Mouse (Mus musculus) lung, embryonic 16.5 days (tissue): ENCODE measurements at regions not wholly inside any gene's neighbourhood (a gene's known extent, or its start where the extent isn't known, plus 50 kb on each side); places are given as distances from the start of the nearest gene placed in this dataset.

Source experiments
- ATAC-seq: fragments of 200-750 bp; cut with Nextera tagmentation; 2 replicates; pipeline ENCODE4 v1.8.0; 2017; ENCODE audit warnings: low read depth, mild to moderate bottlenecking, moderate library complexity
- H3K27ac ChIP-seq: fragments of 300-500 bp; sonication (generic); 2 replicates; pipeline ENCODE4 v1.5.1; 2014; ENCODE audit warnings: mild to moderate bottlenecking, control low read depth, low read length
- H3K27me3 ChIP-seq: fragments of 300-500 bp; sonication (generic); 2 replicates; pipeline ENCODE4 v1.6.1; 2014; ENCODE audit warnings: low read depth, low read length, mixed read lengths; ENCODE audit not compliant: control insufficient read depth, insufficient read depth
- H3K36me3 ChIP-seq: fragments of 300-500 bp; sonication (generic); 2 replicates; pipeline ENCODE4 v1.6.1; 2014; ENCODE audit warnings: low read length; ENCODE audit not compliant: control insufficient read depth, insufficient read depth
- H3K4me1 ChIP-seq: fragments of 300-500 bp; sonication (generic); replicated peaks from 2 replicates; pipeline ENCODE4 v1.6.1; 2014; ENCODE audit warnings: low read length, mixed read lengths; ENCODE audit not compliant: control insufficient read depth, insufficient read depth
- H3K4me2 ChIP-seq: fragments of 300-500 bp; sonication (generic); 2 replicates; pipeline ENCODE4 v1.6.1; 2014; ENCODE audit warnings: low read depth, low read length, control low read depth
- H3K4me3 ChIP-seq: fragments of 300-500 bp; sonication (generic); 2 replicates; pipeline ENCODE4 v1.5.1; 2014; ENCODE audit warnings: mild to moderate bottlenecking, low read length, control low read depth
- H3K9ac ChIP-seq: fragments of 300-500 bp; sonication (generic); 2 replicates; pipeline ENCODE4 v1.6.1; 2014; ENCODE audit warnings: low read length, control low read depth
- H3K9me3 ChIP-seq: fragments of 300-500 bp; sonication (generic); 2 replicates; pipeline ENCODE4 v1.6.1; 2016; ENCODE audit warnings: low read length; ENCODE audit not compliant: control insufficient read depth
- WGBS: fragments of 180-500 bp; shearing (Covaris S2); extraction: QIAGEN DNeasy Blood & Tissue Kit; methylation state at CpG from one replicate; pipeline ENCODE4 v1.1.7; 2014; 5-methylcytosine and 5-hydroxymethylcytosine counted together

GRCm38 (mm10) chr15:36345413-36345812 lies 662.2 kb downstream of the Zfp706 start:
- Histone ChIP-seq H3K4me1 (peaks cover 19% of the 10 kb centered on the region), H3K4me2 (no peak overlapping the region), H3K9me3 (no peaks in the 10 kb centered on the region), H3K36me3 (no peaks in the 10 kb centered on the region), H3K27ac (no peak overlapping the region), H3K4me3 (no peak overlapping the region), H3K9ac (no peak overlapping the region), H3K27me3 (no peaks in the 10 kb centered on the region)
- WGBS: 53% methylated on average over 4 of the region's 4 CpGs
- peak; percentile 39; the same call in 1 of the 2 replicates for ATAC-seq

- Histone ChIP-seq H3K27me3 (no peaks in the 10 kb centered on the region), H3K27ac (no peak overlapping the region), H3K9me3 (no peaks in the 10 kb centered on the region), H3K4me1 (no peaks in the 10 kb centered on the region), H3K36me3 (no peaks in the 10 kb centered on the region), H3K4me2 (no peak overlapping the region), H3K4me3 (no peak overlapping the region), H3K9ac (no peak overlapping the region)
- no peak for ATAC-seq
- 77% methylated on average over 5 of the region's 5 CpGs for WGBS
These were observed 667.5 kb downstream of the Zfp706 start for GRCm38 (mm10) chr15:36339971-36340550.

GRCm38 (mm10) chr15:36338766-36339165 lies 668.8 kb downstream of the Zfp706 start:
- ATAC-seq: no peak
- 74% methylated on average over 2 of the region's 2 CpGs for WGBS
- H3K4me1 ChIP-seq: peaks cover 4% of the 10 kb centered on the region

GRCm38 (mm10) chr15:36336857-36337256 lies 670.7 kb downstream of the Zfp706 start:
- Histone ChIP-seq H3K4me3 (no peak overlapping the region), H3K27ac (no peak overlapping the region), H3K27me3 (no peaks in the 10 kb centered on the region), H3K4me1 (peaks cover 11% of the 10 kb centered on the region), H3K4me2 (no peak overlapping the region), H3K9me3 (no peaks in the 10 kb centered on the region), H3K9ac (no peak overlapping the region), H3K36me3 (no peaks in the 10 kb centered on the region)
- whole genome bisulfite sequencing: 78% methylated on average over 2 of the region's 2 CpGs
- ATAC-seq: no peak

More at GRCm38 (mm10) chr15:36338766-36339165, 668.8 kb downstream of the Zfp706 start:
- Histone ChIP-seq H3K27ac (no peak overlapping the region), H3K9ac (no peak overlapping the region), H3K27me3 (no peaks in the 10 kb centered on the region), H3K4me3 (no peak overlapping the region), H3K4me2 (no peak overlapping the region), H3K9me3 (no peaks in the 10 kb centered on the region), H3K36me3 (no peaks in the 10 kb centered on the region)

- H3K9me3 ChIP-seq: no peaks in the 10 kb centered on the region
- H3K4me1 ChIP-seq: peaks cover 11% of the 10 kb centered on the region
- no peaks in the 10 kb centered on the region for H3K36me3 ChIP-seq
- H3K9ac ChIP-seq: no peak overlapping the region
- no peaks in the 10 kb centered on the region for H3K27me3 ChIP-seq
- H3K4me2 ChIP-seq: no peak overlapping the region
- ATAC-seq: no peak
- WGBS: 61% methylated on average over 2 of the region's 2 CpGs
- no peak overlapping the region for H3K4me3 ChIP-seq
- no peak overlapping the region for H3K27ac ChIP-seq
These were observed 672.5 kb downstream of the Zfp706 start for GRCm38 (mm10) chr15:36335116-36335515.

GRCm38 (mm10) chr15:36334436-36335113 lies 673.0 kb downstream of the Zfp706 start:
- 68% methylated on average over 9 of the region's 9 CpGs for WGBS
- peak overlapping the region; percentile 52; the same call in 1 of the 2 replicates for H3K27ac ChIP-seq

GRCm38 (mm10) chr15:36333857-36334256 lies 673.7 kb downstream of the Zfp706 start:
- no peak overlapping the region for H3K4me2 ChIP-seq
- H3K4me1 ChIP-seq: peaks cover 11% of the 10 kb centered on the region
- H3K27me3 ChIP-seq: no peaks in the 10 kb centered on the region
- H3K4me3 ChIP-seq: no peak overlapping the region
- no peak for ATAC-seq
- 41% methylated on average over 1 of the region's 1 CpGs for WGBS
- H3K9me3 ChIP-seq: no peaks in the 10 kb centered on the region
- H3K9ac ChIP-seq: no peak overlapping the region
- peak overlapping the region; percentile 62 for H3K27ac ChIP-seq
- H3K36me3 ChIP-seq: no peaks in the 10 kb centered on the region

More at GRCm38 (mm10) chr15:36334436-36335113, 673.0 kb downstream of the Zfp706 start:
- Histone ChIP-seq H3K4me2 (no peak overlapping the region), H3K4me1 (peaks cover 11% of the 10 kb centered on the region), H3K9ac (no peak overlapping the region), H3K36me3 (no peaks in the 10 kb centered on the region), H3K4me3 (no peak overlapping the region), H3K9me3 (no peaks in the 10 kb centered on the region), H3K27me3 (no peaks in the 10 kb centered on the region)
- no peak for ATAC-seq

GRCm38 (mm10) chr15:36333265-36333664 lies 674.3 kb downstream of the Zfp706 start:
- Histone ChIP-seq H3K27me3 (no peaks in the 10 kb centered on the region), H3K27ac (peak overlapping the region; percentile 62), H3K4me1 (peaks cover 11% of the 10 kb centered on the region), H3K9ac (no peak overlapping the region), H3K36me3 (no peaks in the 10 kb centered on the region), H3K4me2 (no peak overlapping the region), H3K9me3 (no peaks in the 10 kb centered on the region), H3K4me3 (no peak overlapping the region)
- peak; percentile 64 for ATAC-seq
- WGBS: 32% methylated on average over 3 of the region's 3 CpGs
